Mouse (Mus musculus) thymus, postnatal 0 days (tissue): ENCODE results near the gene Ssh2. TPM values are rescaled to one million over a fixed set of nuclear protein-coding genes. Genes with fewer than 3 reads are reported as not detected.

Experiments used
- DNase-seq: peaks from one replicate; pipeline ENCODE4 v3.0.0-alpha.2; 2015; ENCODE audit warnings: low spot score
- polyA plus RNA-seq: library from polyadenylated mRNA; unstranded; fragments of >200 nt; fragmentation: Nextera tagmentation; extraction: Ambion mirVana; gene quantifications from 2 replicates; pipeline ENCODE4 v1.2.1, GENCODE M21; 2015

Ssh2 gene
- polyA plus RNA-seq, 1 experiment from 2014 or later: 14.7 TPM

GRCm38 (mm10) chr11:77402508-77402907 lies 186.4 kb downstream of the Ssh2 start:
- no peak for DNase-seq

- DNase-seq: no peak
These were observed 190.2 kb downstream of the Ssh2 start for GRCm38 (mm10) chr11:77406329-77406728.

- no peak for DNase-seq
These were observed 193.8 kb downstream of the Ssh2 start for GRCm38 (mm10) chr11:77409879-77410278.

GRCm38 (mm10) chr11:77411284-77411683 lies 195.2 kb downstream of the Ssh2 start:
- DNase-seq: no peak

GRCm38 (mm10) chr11:77414141-77414839 lies 198.2 kb downstream of the Ssh2 start:
- DNase-seq: no peak

GRCm38 (mm10) chr11:77416212-77417000 lies 200.3 kb downstream of the Ssh2 start:
- no peak for DNase-seq

GRCm38 (mm10) chr11:77418021-77418420 lies 201.9 kb downstream of the Ssh2 start:
- no peak for DNase-seq

- DNase-seq: no peak
These were observed 207.2 kb downstream of the Ssh2 start for GRCm38 (mm10) chr11:77423175-77423859.

- DNase-seq: no peak
These were observed 212.4 kb downstream of the Ssh2 start for GRCm38 (mm10) chr11:77428446-77428845.

GRCm38 (mm10) chr11:77437026-77437425 lies 220.9 kb downstream of the Ssh2 start:
- no peak for DNase-seq

GRCm38 (mm10) chr11:77440081-77440480 lies 224.0 kb downstream of the Ssh2 start:
- DNase-seq: no peak

- DNase-seq: no peak
These were observed 224.9 kb downstream of the Ssh2 start for GRCm38 (mm10) chr11:77441020-77441419.

- DNase-seq: no peak
These were observed 226.4 kb downstream of the Ssh2 start for GRCm38 (mm10) chr11:77442186-77443170.

GRCm38 (mm10) chr11:77444939-77445338 lies 228.9 kb downstream of the Ssh2 start:
- no peak for DNase-seq

- peak; percentile 88 for DNase-seq
These were observed 230.5 kb downstream of the Ssh2 start for GRCm38 (mm10) chr11:77446628-77447041.

- DNase-seq: no peak
These were observed 233.1 kb downstream of the Ssh2 start for GRCm38 (mm10) chr11:77449224-77449623.

GRCm38 (mm10) chr11:77451670-77452069 lies 235.6 kb downstream of the Ssh2 start:
- no peak for DNase-seq

GRCm38 (mm10) chr11:77453388-77453787 lies 237.3 kb downstream of the Ssh2 start:
- DNase-seq: no peak

GRCm38 (mm10) chr11:77455770-77456510 lies 239.9 kb downstream of the Ssh2 start:
- DNase-seq: no peak

GRCm38 (mm10) chr11:77456866-77457265 lies 240.8 kb downstream of the Ssh2 start:
- DNase-seq: no peak
